Mouse (Mus musculus): ENCODE results near the gene Olfr1555-ps1.
"Not testable (repeated sequence)": the region's sequence is repeated elsewhere in the genome, so short reads cannot be mapped to it uniquely, and the experiment has no call there.

Gene Olfr1555-ps1

GRCm38 (mm10) chr19:12170062-12170599 is at the start of gene Olfr1555-ps1:
Olfr1555-ps1 (minus strand) TSS chr19:12170112.
- DNase-seq (ENCODE audit: low spot score): not testable (repeated sequence)

- no peak for DNase-seq (ENCODE audit: low spot score)
These were observed 30.4 kb upstream of the Olfr1555-ps1 start, which contains the start of gene Olfr1431 for GRCm38 (mm10) chr19:12200334-12200733. Olfr1431 (plus strand) TSS chr19:12200634.

DNA sequence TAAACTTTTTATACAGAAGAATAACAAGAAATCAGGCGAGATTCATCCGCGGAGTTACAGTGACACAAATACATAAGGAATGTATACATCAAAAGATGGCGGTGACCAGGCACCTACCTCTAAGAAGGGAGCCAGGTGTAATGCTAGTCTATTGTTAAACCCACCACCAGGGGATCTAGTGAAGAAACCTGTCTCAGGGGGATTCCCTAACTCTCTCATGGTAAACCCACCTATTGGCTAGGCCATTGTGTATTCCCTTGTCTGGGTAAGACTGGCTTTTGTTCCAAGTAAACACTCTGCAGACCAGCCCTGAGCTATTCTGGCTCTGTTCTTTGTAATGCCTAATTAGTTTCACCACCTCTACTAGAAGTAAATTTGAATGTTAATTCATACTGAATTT is 29.2 kb upstream of the Olfr1555-ps1 start:
- DNase-seq (ENCODE audit: low spot score): not testable (repeated sequence)

DNA sequence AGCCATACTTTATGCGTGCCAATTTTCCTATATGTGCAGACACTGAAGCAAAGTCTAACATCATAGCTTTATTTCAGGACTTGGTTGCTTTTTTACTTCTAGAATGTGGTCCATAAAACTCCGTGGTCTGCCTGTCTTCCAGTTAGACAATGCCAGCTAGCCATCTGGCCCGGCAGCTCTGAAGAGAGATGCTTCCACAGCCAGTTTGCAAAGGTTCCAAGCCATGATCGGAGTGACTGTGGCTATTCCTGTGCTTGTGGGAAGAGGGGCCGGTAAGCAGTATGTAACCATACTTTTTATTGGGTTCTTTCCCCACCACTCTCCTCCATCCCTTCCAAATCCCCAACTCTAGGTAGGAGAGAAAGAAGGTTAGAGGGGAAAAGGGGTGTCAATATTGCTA is 5.5 kb upstream of the Olfr1555-ps1 start:
- DNase-seq (ENCODE audit: low spot score): not testable (repeated sequence)

DNA sequence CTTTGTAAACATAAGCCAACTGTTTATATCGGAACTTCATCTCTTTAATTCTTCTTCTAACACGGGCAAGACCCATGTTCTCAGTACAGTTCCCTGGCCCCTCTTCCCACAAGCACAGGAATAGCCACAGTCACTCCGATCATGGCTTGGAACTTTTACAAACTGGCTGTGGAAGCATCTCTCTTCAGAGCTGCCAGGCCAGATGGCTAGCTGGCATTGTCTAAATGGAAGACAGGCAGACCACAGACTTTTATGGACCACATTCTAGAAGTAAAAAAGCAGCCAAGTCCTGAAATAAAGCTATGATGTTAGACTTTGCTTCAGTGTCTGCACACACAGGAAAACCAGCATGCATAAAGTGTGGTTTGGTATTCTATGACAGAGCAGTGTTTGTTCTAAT is 24.5 kb downstream of the Olfr1555-ps1 start:
- DNase-seq (ENCODE audit: low spot score): no peak

DNA sequence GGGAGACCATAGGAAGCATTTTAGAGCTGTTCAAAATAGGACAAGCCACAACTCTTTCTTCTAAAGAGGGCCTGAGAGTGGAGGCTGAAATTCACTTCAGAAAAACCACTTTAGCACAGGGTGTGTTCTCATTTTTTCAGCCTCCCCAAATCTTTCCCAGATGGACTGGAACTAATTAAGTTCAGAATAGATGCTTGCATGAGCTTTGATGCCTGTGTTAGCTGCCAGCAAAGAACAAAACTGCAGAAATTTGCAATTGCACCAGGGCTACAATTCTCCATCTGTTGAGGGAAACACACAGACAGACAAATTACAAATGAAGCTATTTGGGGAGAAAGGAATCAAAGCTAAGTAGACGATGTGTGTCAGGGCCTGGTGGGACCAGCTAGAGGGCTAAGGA is 26.6 kb downstream of the Olfr1555-ps1 start:
- DNase-seq (ENCODE audit: low spot score): no peak

GRCm38 (mm10) chr19:12134289-12134688 is 35.6 kb downstream of the Olfr1555-ps1 start:
- peak; percentile 58 for DNase-seq (ENCODE audit: low spot score)

GRCm38 (mm10) chr19:12123103-12123502 is 46.8 kb downstream of the Olfr1555-ps1 start, which contains the start of gene Olfr76:
Olfr76 (minus strand) TSS chr19:12123203.
- DNase-seq (ENCODE audit: low spot score): no peak

DNA sequence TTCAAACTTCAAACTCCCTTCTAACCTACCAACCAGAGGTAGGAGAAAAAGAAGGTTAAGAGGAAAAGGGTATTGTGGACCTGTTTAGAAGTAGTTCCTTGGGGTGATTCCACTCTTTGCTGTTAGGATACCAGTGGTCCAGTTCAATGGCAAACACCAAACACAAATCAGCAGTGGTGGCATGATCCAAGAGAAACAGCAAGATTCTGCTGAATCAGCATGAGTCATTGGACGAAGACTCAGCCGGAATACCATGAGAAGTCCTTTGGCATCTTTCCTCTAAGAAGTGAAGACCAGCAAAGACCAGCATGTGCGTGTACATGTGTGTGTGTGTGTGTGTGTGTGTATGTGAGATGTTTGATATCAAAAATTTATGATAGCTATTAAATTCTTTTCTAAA is 53.4 kb downstream of the Olfr1555-ps1 start:
- no peak for DNase-seq (ENCODE audit: low spot score)

GRCm38 (mm10) chr19:12115797-12116196 is 54.1 kb downstream of the Olfr1555-ps1 start, which contains the start of gene Olfr1428:
Olfr1428 (minus strand) TSS chr19:12115897.
- DNase-seq (ENCODE audit: low spot score): no peak

All from retina, embryonic 14.5 days (tissue).